Mouse (Mus musculus) heart, postnatal 10 days (tissue): ENCODE results near the gene Ncan. TPM values are rescaled to one million over a fixed set of nuclear protein-coding genes. Genes with fewer than 3 reads are reported as not detected.

ENCODE experiments used
- DNase-seq, 2 experiments: peaks; one replicate each; pipeline ENCODE4 v3.0.0; 2021
- intact Hi-C: fragments of 180-260 bp; cut with DNase I; formaldehyde crosslinking; loops from one replicate; pipeline ENCODE4 v1.15.1; 2025
- total RNA-seq, 2 experiments: library from RNA; stranded (reverse); gene quantifications; 2 replicates each; pipeline ENCODE4 v1.2.3; 2021

Gene Ncan
- total RNA-seq, 2 experiments from 2014 or later: 0.19 TPM; not detected in 1

- intact Hi-C loops: no loop called here
- no peak for DNase-seq
Observed at GRCm38 (mm10) chr8:70130066-70130465, 9.4 kb upstream of the Ncan start.

- DNase-seq: peak; percentile 47 to 63
- intact Hi-C loops: loop anchor here (5.0 kb wide), 1 partner anchor 82 kb away; no protein-coding TSS in a partner anchor
Observed at GRCm38 (mm10) chr8:70129309-70129952, 8.8 kb upstream of the Ncan start.

GRCm38 (mm10) chr8:70128435-70128834 is 7.8 kb upstream of the Ncan start:
- intact Hi-C loops: loop anchor here (5.0 kb wide), 1 partner anchor 81 kb away; no protein-coding TSS in a partner anchor
- peak; percentile 90 to 93 for DNase-seq

- intact Hi-C loops: loop anchor here (5.0 kb wide), 2 partner anchors 78 to 208 kb away; no protein-coding TSS in a partner anchor
Observed at GRCm38 (mm10) chr8:70124992-70125391, 4.3 kb upstream of the Ncan start.

GRCm38 (mm10) chr8:70122863-70123262 is 2.2 kb upstream of the Ncan start:
- intact Hi-C loops: loop anchor here (2.0 to 5.0 kb wide), 2 partner anchors 18 to 206 kb away; no protein-coding TSS in a partner anchor
- DNase-seq: no peak

More at GRCm38 (mm10) chr8:70124992-70125391, 4.3 kb upstream of the Ncan start:
- no peak for DNase-seq

- intact Hi-C loops: no loop called here
Observed at GRCm38 (mm10) chr8:70118726-70119700, 1.7 kb downstream of the Ncan start.

GRCm38 (mm10) chr8:70117611-70118010 is 3.1 kb downstream of the Ncan start:
- intact Hi-C loops: no loop called here
- peak; percentile 41 to 60 for DNase-seq

More at GRCm38 (mm10) chr8:70118726-70119700, 1.7 kb downstream of the Ncan start:
- no peak for DNase-seq

GRCm38 (mm10) chr8:70114892-70115291 is 5.8 kb downstream of the Ncan start:
- intact Hi-C loops: no loop called here
- no peak for DNase-seq

GRCm38 (mm10) chr8:70114488-70114887 is 6.2 kb downstream of the Ncan start:
- no peak for DNase-seq
- intact Hi-C loops: no loop called here

GRCm38 (mm10) chr8:70112401-70113016 is 8.2 kb downstream of the Ncan start:
- DNase-seq: no peak
- intact Hi-C loops: no loop called here

- intact Hi-C loops: no loop called here
- no peak for DNase-seq
Observed at GRCm38 (mm10) chr8:70111192-70111795, 9.4 kb downstream of the Ncan start.

GRCm38 (mm10) chr8:70110451-70110850 is 10.2 kb downstream of the Ncan start:
- no peak for DNase-seq
- intact Hi-C loops: no loop called here

- intact Hi-C loops: loop anchor here (1.0 to 5.0 kb wide), 3 partner anchors 18 to 117 kb away; no protein-coding TSS in a partner anchor
- no peak for DNase-seq
Observed at GRCm38 (mm10) chr8:70104922-70105321, 15.8 kb downstream of the Ncan start.

GRCm38 (mm10) chr8:70104506-70104905 is 16.2 kb downstream of the Ncan start:
- intact Hi-C loops: loop anchor here (1.0 to 5.0 kb wide), 3 partner anchors 18 to 118 kb away; no protein-coding TSS in a partner anchor
- peak; percentile 48 to 62 for DNase-seq

- intact Hi-C loops: loop anchor here (5.0 kb wide), 1 partner anchor 122 kb away; no protein-coding TSS in a partner anchor
- DNase-seq: no peak
Observed at GRCm38 (mm10) chr8:70100241-70100640, 20.4 kb downstream of the Ncan start.

- no peak for DNase-seq
- intact Hi-C loops: no loop called here
Observed at GRCm38 (mm10) chr8:70099276-70099675, 21.4 kb downstream of the Ncan start.

GRCm38 (mm10) chr8:70092786-70093185 is 27.9 kb downstream of the Ncan start:
- no peak for DNase-seq

GRCm38 (mm10) chr8:70089296-70089960 is 31.2 kb downstream of the Ncan start:
- intact Hi-C loops: loop anchor here (5.0 kb wide), 2 partner anchors 78 to 133 kb away; no protein-coding TSS in a partner anchor

More at GRCm38 (mm10) chr8:70092786-70093185, 27.9 kb downstream of the Ncan start:
- intact Hi-C loops: no loop called here

More at GRCm38 (mm10) chr8:70089296-70089960, 31.2 kb downstream of the Ncan start:
- no peak for DNase-seq
